Mouse (Mus musculus): Measurements from ENCODE around the gene Mrpl27.
"Not testable (repeated sequence)": the region's sequence is repeated elsewhere in the genome, so short reads cannot be mapped to it uniquely, and the experiment has no call there.

Gene Mrpl27

DNA sequence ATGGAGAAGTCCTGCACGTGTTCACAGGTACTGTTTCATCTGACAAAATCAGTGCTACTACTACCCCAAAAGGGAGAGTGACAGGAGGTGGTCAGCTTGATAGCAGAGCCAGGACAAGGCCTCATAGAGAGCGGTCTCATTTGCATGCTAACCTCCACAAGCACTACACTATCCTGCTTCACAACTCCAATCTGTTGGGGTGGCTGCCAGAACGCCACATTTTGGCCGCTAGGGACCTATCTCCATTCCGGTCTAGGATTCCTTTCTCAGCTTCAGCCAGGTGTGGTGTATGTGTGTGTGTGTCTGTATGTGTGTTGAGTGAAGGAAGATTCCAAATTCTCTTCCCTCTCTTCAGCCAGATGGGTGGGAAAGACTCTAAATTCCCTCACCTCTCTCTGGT is 21.9 kb downstream of the Mrpl27 start:
- no peak for DNase-seq

DNA sequence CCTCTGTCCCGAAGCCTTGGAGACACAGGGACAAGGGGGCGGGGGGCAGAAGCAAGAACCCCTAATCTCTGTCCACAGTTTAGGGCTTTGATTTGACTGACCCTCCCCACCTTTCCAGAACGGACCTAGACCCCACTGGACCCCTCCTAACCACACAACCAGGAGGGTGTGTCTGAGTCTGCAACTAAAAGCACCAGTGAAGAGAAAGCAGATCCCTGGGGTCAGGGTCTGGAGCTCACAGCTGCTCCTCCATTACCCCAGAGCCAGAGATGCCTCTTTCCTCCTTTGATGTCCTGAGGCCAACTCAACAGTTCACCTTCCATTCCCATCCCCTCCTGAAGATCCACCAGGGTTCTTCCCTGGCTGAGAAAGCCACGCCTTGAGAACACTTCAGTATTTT is 22.7 kb downstream of the Mrpl27 start:
- no peak for DNase-seq

DNA sequence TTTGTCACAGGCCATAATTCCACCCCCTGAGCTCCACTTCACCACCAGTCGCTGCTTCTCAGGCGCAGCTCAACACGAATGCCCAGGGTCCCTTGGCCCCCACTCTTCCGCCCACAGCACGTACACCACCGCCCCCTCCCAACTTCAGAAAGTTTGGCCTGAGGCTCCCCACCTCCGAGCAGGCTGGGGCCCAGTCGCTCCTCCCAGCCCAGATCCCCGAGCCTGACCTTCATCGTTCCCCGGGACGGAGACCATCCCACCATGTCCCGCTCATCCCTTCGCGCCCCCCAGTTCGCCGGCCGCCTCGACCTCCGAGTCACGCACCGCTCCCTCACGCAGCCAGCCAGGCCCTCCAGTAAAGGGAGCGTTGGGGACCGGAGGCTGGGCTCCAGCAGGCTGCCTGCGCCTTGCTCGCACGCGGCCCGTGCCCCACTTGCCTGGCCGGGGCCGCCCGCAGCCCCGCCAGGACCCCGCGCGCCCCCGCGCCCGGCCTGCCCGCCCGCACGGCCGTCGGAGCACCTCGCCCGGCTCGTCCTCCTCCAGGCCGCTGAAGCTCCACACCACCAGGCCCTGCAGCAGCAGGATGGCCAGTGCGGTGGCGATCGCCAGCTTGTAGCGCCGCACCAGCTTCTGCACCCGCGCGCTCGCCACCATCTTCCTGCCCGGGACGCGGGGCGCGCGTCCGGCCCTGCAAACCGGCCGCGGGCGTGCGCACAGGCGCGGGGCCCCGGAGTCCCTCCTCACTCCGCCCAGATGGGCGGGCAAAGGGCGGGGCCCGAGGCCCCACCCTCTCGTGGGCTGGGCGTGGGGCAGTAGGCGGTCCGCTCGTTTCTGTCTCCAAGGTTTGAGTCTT is 23.4 kb downstream of the Mrpl27 start, which contains the start of gene Xylt2:
Xylt2 (minus strand) TSS at position 762 of the 853 bp plus-strand sequence.
- peak; percentile 93 to 96 for DNase-seq

DNA sequence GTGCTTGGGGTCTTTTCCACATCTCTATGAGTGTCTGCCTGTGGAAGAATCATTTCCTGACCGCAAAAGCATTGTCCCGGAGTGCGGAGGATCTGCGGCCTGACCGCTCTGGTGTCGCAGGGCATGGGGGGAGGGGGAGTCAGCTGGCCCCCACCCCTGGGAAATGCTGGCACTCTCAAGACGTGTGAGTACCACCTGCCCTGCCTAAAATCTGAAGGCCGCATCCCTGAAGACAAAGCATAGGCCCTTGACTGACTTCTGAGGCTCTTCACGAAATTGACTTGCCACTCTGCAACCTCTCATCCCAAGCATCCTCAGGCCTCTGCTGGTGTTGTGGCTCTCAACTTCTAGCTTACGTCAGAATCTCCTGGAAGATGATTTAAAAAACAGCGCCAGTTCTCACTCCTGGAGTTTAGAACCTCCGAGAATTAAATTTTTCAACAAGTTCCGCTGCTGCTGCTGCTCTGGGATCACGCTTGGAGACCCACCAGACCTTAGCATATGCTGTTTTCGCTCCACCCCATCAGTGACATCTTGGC is 24.1 kb downstream of the Mrpl27 start:
- DNase-seq: no peak

DNA sequence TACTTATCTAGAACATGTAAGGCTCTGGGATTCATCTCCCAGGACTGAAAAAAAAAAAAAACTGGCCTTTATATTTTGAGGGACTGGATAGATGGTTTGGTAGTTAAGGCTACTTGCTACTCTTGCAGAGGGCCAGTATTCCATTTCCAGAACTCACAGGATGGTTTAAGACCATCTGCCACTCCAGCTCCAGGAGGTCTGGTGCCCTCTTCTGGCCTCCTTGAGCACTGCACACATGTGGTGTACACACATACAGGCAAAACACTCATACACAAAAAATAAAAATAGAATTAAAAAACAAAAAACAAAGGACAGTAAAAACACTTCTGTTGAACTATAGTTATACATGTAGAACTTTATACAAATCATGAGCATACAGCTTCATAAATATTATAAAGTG is 27.1 kb downstream of the Mrpl27 start:
- no peak for DNase-seq

- DNase-seq: no peak
Observed at GRCm38 (mm10) chr11:94681640-94682039, 28.1 kb downstream of the Mrpl27 start.

- no peak for DNase-seq
Observed at GRCm38 (mm10) chr11:94682427-94682826, 28.9 kb downstream of the Mrpl27 start.

DNA sequence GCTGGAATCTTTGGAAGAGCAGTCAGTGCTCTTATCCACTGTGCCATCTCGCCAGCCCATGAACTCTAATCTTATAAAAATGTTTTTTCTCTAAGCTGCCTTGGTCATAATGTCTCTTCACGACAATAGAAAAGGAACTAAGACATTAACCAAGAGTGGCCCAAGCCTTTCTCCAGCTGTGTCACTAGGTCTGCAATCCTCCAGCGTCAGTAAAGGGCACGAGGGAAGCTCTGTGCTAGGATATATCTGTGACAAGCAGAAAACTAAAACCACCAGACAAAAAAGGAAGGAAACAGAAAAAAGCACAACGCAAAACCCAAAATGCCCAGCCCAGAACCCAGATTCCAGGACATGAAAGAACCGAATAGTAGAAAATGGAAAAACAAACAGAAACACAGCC is 33.6 kb downstream of the Mrpl27 start:
- no peak for DNase-seq

GRCm38 (mm10) chr11:94692502-94692901 is 38.9 kb downstream of the Mrpl27 start:
- not testable (repeated sequence) for DNase-seq

- no peak for DNase-seq
Observed at GRCm38 (mm10) chr11:94695508-94695907, 41.9 kb downstream of the Mrpl27 start.

- no peak for DNase-seq
Observed at GRCm38 (mm10) chr11:94697140-94697539, 43.6 kb downstream of the Mrpl27 start.

DNA sequence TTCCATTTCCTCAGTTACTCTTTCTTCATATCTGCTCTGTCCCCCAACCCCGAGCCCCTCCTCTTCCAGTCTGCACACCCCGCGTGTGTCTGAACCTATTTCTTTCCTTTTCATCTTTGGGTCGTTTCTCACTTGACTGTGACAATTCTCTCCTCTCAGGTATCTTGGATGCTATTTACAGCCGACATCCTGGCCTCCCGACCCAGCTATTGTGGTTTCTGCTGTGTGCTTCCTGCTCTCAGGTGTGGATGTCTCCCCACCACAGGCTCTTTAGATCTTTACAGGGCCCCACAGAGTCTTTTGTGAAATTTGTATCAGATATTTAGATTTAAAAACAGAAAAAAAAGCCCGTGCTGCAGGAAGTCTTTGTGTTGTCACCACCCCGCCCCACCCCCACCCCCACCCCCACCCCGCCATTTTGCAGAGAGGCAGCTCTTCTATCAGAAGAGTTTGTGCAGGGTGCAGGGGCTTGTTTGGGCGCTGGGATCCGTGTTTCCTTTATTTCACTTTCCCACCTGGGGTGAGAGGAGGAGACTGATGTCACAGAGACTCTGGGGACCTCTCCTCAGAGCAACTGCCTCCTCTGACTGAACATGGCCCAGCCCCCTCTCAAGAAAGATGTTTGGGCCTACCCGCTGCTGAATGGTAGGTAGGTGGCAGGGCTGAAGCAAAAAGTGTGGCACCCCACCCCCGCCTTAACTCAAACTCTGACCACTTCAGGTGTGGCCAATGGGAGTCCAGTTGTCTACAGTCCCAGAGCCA is 44.3 kb downstream of the Mrpl27 start:
- DNase-seq: no peak

DNA sequence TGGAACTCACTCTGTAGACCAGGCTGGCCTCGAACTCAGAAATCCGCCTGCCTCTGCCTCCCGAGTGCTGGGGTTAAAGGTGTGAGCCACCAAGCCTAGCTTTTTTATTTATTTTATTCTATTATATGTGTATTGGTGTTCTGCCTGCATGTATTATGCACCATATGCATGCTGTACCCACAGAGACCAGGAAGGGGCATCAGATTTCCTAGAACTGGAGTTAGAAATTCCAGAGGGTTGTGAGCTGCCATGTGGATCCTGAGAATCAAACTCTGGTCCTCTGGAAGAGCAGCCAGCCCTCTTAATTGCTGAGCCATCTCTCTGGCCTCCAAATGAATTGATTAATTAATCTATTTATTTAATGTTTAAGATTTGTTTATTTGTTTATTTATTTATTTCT is 45.8 kb downstream of the Mrpl27 start:
- no peak for DNase-seq

DNA sequence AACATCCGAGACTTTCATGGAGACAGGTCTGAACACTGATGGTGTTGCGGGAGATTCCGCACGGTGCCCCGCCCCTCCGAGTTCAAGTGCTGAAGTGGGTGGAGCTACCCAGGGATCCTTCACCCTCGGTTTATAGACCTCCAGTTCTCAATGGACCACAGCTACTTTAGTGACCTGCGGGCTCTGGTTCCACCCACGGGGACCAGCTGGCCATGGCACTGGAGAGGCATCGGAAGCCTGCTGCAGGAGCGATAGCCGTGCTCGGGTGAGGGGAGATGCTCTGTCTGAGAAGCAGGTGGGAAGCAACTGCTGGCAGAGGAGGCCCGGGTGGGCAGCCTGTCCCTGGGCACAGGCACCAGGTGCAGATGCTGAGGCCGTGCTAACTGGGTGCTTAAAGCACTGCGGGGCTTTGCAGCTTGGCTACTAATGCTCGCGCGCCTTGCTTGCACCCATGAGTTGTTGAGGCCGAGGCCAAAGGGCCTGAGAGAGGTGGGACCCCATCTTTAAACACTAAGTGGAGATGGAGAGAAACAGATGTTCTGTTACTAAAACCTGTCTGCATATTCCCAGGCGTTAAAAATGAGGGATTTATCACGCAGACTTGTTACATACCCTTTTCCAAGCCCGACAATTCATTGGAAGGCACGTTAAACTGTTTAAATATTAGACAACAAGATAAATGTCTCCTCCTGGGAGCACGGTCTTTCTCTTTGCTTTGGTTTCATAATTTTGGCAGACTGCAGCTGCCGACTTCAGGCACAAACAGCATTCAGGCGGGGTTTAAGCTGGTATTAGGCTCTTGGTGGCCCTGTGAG is 48.0 kb downstream of the Mrpl27 start:
- DNase-seq: peak; percentile 58 to 70

DNA sequence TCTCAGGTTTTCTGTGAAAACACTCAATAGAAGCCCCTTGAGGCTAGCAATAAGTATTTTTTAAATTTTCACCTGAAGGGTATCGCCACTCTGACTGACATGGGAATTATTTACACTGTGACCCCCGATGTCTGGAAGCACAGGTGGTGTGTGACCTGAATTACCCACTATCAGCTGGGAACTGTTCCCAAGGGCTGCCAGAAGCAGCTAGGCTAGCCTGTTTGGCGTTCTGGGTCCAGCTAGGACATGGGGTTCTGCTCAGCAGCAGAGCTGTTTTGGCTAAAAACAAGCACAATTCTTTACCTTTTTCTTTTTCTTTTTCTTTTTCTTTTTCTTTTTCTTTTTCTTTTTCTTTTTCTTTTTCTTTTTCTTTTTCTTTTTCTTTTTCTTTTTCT is 48.6 kb downstream of the Mrpl27 start:
- DNase-seq: no peak

DNA sequence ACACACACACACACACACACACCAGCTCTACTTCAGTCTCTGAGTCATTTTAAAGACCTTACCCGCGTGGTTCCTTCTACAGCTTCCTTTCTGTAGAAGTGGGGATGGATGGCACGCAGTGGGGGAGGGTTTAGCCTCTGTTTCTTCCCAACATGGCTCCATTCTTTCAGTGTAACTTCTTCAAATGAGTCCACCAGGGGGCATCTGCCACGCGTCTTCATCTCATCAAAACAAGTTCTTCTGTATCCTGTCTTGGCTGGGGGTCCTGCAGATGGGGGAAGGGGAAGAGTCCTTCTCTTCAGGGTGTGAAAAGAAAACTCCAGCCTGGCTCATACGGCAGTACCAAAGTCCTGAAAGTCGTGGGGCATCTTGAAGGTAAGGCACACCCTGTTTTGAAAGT is 50.5 kb downstream of the Mrpl27 start:
- peak; percentile 18 to 43 for DNase-seq

DNA sequence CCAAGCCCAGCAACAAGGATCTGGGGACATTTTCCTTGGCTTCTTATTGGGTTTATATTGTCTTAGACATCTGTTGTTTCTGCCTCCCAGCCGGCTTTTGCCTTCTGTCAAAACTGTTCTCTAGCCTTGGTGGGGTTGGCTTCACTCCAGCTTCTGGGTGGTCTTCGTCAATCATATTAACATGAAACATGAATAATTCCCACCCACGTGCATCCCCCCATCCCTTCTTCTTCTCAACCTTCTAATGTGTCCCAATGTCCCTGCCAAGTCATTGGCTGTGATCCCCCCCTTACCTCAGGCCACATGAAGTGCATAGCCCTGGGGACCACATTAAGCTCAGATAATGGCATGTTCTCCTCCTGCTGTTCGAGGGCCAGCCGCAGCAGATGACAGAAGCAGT is 50.9 kb downstream of the Mrpl27 start, which contains the start of gene Gm11541:
Gm11541 (minus strand) TSS at position 28 of the 400 bp plus-strand sequence.
- peak; percentile 68 to 80 for DNase-seq

Data from kidney, postnatal 4 days (tissue).